Mouse (Mus musculus) heart, embryonic 16.5 days (tissue): ENCODE measurements around the gene Myo18b. TPM values are rescaled to one million over a fixed set of nuclear protein-coding genes. Genes with fewer than 3 reads are reported as not detected.

Experiments
- ATAC-seq: fragments of 200-750 bp; cut with Nextera tagmentation; replicated peaks from 2 replicates; pipeline ENCODE4 v1.8.0; 2017; ENCODE audit warnings: moderate number of reproducible peaks; ENCODE audit not compliant: insufficient read depth, low FRiP score; ENCODE audit errors: extremely low read depth
- H3K27ac ChIP-seq: fragments of 300-500 bp; sonication (generic); 2 replicates; pipeline ENCODE4 v1.5.1; 2014; ENCODE audit warnings: mild to moderate bottlenecking, low read length, control low read depth, moderate library complexity
- H3K27me3 ChIP-seq: fragments of 300-500 bp; sonication (generic); 2 replicates; pipeline ENCODE4 v1.6.1; 2014; ENCODE audit warnings: low read length, mixed read lengths; ENCODE audit not compliant: control insufficient read depth, insufficient read depth
- H3K36me3 ChIP-seq: fragments of 300-500 bp; sonication (generic); 2 replicates; pipeline ENCODE4 v1.6.1; 2014; ENCODE audit not compliant: control insufficient read depth, insufficient read depth
- H3K4me1 ChIP-seq: fragments of 300-500 bp; sonication (generic); 2 replicates; pipeline ENCODE4 v1.6.1; 2014; ENCODE audit warnings: low read length, mixed read lengths; ENCODE audit not compliant: control insufficient read depth, insufficient read depth
- H3K4me2 ChIP-seq: fragments of 300-500 bp; sonication (generic); 2 replicates; pipeline ENCODE4 v1.6.1; 2014; ENCODE audit warnings: low read depth, mild to moderate bottlenecking, control low read depth, low read length
- H3K4me3 ChIP-seq: fragments of 300-500 bp; sonication (generic); 2 replicates; pipeline ENCODE4 v1.5.1; 2014; ENCODE audit warnings: mild to moderate bottlenecking, control low read depth, low read length
- H3K9ac ChIP-seq: fragments of 300-500 bp; sonication (generic); 2 replicates; pipeline ENCODE4 v1.6.1; 2014; ENCODE audit warnings: low read length, control low read depth
- H3K9me3 ChIP-seq: fragments of 300-500 bp; sonication (generic); replicated peaks from 2 replicates; pipeline ENCODE4 v1.6.1; 2016; ENCODE audit warnings: low read length; ENCODE audit not compliant: control insufficient read depth
- WGBS: fragments of 180-500 bp; shearing (Covaris S2); extraction: QIAGEN DNeasy Blood & Tissue Kit; methylation state at CpG from one replicate; pipeline ENCODE4 v1.1.7; 2014; 5-methylcytosine and 5-hydroxymethylcytosine counted together
- polyA plus RNA-seq: library from polyadenylated mRNA; unstranded; fragments of >200 nt; fragmentation: Nextera tagmentation; extraction: Ambion mirVana; gene quantifications from 2 replicates; pipeline ENCODE4 v1.2.1, GENCODE M21; 2015

Gene Myo18b
- polyA plus RNA-seq, 1 experiment from 2014 or later = 24.9 TPM

DNA sequence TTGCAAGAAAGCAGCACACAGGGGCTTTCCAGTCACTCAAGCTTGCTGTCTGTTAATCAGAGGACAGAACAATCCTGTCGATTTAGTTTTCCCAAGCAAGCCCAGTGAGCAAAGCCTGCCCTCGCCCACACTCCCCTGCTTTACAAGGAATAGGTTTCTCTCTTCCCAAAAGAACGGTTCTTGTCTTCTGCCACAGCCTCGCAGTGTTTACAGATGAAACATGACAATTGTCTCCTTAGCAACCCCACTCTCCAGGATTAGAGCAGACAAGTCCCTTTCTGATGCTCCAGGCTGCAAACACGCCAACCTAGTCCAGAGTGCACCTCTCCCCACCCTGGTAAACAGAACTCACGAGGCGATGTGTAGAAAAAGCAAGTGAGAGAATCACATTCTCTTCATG, 230.5 kb downstream of the Myo18b start:
- Histone ChIP-seq H3K27ac (no peak overlapping the region), H3K27me3 (peaks cover 20% of the 10 kb centered on the region), H3K4me3 (no peak overlapping the region), H3K4me1 (no peaks in the 10 kb centered on the region), H3K36me3 (no peaks in the 10 kb centered on the region), H3K9ac (no peak overlapping the region), H3K4me2 (no peak overlapping the region), H3K9me3 (no peaks in the 10 kb centered on the region)
- no peak for ATAC-seq
- WGBS = 55% methylated on average over 7 of the region's 7 CpGs

DNA sequence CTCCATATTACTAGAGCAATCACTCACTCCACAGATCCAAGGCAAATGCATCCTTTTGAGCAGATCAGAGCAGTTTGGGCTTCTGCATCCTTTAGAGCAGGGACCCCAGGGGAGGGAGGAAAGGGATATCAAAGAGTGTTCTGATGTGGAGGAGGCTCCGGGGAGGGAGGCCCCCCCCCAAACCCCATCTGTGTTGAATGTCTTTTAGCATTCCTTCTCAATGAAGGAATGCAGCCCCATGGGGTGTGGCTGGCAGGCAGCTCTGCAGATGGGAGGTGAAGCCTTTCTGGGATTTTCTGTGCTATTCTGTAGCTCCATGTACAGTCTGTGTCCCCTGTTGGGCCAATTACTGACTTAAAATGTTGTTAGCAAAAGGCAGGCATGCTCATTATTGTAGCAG, 232.5 kb downstream of the Myo18b start:
- 4% methylated on average over 1 of the region's 1 CpGs for WGBS
- Histone ChIP-seq H3K4me3 (no peak overlapping the region), H3K27me3 (peaks cover 27% of the 10 kb centered on the region), H3K27ac (no peak overlapping the region), H3K9me3 (no peaks in the 10 kb centered on the region), H3K9ac (no peak overlapping the region), H3K4me1 (no peaks in the 10 kb centered on the region), H3K36me3 (no peaks in the 10 kb centered on the region), H3K4me2 (no peak overlapping the region)
- ATAC-seq = no peak

DNA sequence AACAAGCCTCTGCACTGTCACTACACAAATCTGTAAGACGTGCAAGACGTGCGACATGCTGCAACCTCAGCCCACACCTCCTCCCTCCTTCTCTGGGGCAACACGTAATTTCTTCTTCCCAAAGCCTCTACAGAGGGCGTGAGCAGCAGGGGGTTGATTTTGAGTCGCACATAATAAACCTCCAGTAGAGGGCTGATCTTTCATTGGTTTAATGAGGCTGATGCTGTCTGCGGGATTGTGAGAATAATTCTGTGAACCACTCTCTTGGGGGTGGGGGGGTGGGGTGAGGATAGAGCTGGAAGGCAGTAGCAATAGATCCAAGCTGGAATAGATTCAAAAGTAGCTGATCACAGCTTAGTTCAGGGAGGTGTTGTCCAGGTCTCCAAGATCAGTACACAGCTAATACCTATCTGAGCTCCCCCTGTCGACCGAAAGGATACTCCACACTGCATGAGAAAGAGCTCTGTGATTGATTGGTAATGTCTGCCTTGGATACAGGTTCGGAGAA, 235.2 kb downstream of the Myo18b start:
- Histone ChIP-seq H3K9me3 (no peaks in the 10 kb centered on the region), H3K4me3 (no peak overlapping the region), H3K36me3 (no peaks in the 10 kb centered on the region), H3K27ac (no peak overlapping the region), H3K4me1 (no peaks in the 10 kb centered on the region), H3K4me2 (no peak overlapping the region), H3K9ac (no peak overlapping the region), H3K27me3 (peaks cover 34% of the 10 kb centered on the region)
- ATAC-seq = no peak
- WGBS = 33% methylated on average over 10 of the region's 10 CpGs

DNA sequence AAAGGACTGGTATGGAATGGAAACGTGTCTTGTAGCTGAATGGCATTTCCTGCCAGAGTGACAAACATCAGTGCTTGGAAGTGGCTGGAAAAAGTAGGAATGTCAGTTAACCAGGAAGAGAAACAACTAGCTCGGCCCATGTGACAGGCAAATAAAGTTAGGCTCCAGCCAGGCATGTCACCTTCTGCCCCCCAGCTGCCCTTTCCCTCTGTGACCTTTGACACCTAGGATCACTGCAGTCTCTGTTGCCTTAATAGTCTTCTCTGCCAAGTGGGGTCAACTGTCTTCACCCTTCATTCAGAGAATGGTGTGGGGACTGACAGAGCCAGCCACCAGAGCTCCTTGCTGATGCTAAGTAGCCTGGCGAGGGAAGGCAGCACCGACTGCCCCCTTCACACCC, 236.9 kb downstream of the Myo18b start:
- Histone ChIP-seq H3K4me3 (no peak overlapping the region), H3K4me2 (no peak overlapping the region), H3K4me1 (no peaks in the 10 kb centered on the region), H3K36me3 (no peaks in the 10 kb centered on the region), H3K9me3 (no peaks in the 10 kb centered on the region), H3K27me3 (peaks cover 51% of the 10 kb centered on the region), H3K27ac (no peak overlapping the region), H3K9ac (no peak overlapping the region)
- 39% methylated on average over 4 of the region's 4 CpGs for WGBS
- no peak for ATAC-seq

DNA sequence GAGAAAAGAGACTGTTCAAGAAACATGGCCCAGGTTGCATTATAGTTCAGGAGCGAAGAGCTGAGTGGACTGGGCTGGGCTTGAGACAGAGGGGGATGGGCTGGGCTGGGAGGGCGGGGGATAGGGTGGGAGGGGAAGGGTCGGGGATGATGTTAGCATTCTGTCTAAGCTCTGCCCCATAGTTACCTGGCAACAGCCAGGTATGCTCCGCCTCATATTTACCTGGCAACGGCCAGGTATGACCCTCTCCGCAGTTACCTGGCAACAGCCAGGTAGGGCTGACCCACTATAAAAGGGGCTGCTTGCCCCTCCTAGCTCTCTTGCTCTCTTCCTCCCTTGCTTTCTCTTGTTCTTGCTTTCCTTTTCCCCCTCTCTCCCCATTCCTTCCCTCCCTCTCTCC, 239.4 kb downstream of the Myo18b start:
- no peaks in the 10 kb centered on the region for H3K9me3 ChIP-seq
- no peaks in the 10 kb centered on the region for H3K36me3 ChIP-seq
- 5% methylated on average over 6 of the region's 6 CpGs for WGBS
- H3K4me1 ChIP-seq = no peaks in the 10 kb centered on the region
- no peak overlapping the region for H3K9ac ChIP-seq
- H3K27me3 ChIP-seq = peaks cover 65% of the 10 kb centered on the region
- ATAC-seq = no peak
- H3K4me2 ChIP-seq = no peak overlapping the region
- H3K27ac ChIP-seq = no peak overlapping the region
- no peak overlapping the region for H3K4me3 ChIP-seq

DNA sequence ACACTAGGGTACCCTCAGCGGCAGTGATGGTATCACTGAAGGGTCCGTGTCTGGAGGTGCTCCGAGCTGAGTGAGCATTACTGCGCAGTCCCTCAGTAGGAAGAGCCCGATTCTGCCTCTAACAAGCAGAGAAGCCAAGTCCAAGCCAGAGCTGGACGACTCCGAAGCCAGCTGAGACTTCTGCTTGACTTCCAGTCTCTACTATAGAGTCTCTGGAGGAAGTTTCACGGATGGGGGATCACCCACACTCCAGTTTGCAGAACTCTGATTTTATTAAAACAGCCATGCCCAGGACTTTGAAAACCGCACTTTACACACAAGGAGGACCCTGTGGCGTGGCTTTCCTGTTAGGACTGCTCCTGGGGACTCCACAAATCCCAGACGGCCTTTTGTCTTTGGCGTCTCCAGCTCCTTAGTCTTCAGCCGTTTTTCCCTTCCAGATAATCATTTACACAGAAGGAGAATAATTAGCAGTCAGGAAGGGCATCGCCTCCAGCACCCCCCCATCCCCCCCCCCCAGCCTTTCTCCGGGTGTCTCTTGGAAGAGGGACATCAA, 240.1 kb downstream of the Myo18b start:
- H3K4me2 ChIP-seq = no peak overlapping the region
- ATAC-seq = no peak
- H3K4me1 ChIP-seq = no peaks in the 10 kb centered on the region
- peaks cover 66% of the 10 kb centered on the region for H3K27me3 ChIP-seq
- no peak overlapping the region for H3K27ac ChIP-seq
- no peak overlapping the region for H3K4me3 ChIP-seq
- H3K36me3 ChIP-seq = no peaks in the 10 kb centered on the region
- H3K9ac ChIP-seq = no peak overlapping the region
- 3% methylated on average over 15 of the region's 15 CpGs for WGBS
- H3K9me3 ChIP-seq = no peaks in the 10 kb centered on the region

DNA sequence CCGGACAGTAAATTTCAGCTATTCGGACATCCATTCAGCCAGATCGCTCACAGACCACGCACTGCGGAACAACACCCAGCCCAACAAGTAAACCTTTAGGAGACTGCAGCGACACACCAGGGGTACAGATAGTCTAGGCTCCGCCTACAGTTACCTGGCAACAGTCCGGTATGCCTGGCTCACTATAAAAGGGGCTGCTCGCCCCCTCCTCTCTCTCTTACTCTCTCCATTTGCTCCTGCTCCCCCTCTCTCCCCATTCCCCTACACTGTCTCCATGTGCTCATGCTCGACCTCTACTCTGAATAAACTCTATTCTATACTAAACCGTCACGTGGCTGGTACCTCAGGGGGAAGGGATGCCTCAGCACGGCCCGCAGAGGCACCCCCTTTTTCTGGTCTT, 240.6 kb downstream of the Myo18b start:
- Histone ChIP-seq H3K9me3 (no peaks in the 10 kb centered on the region), H3K4me2 (no peak overlapping the region), H3K9ac (no peak overlapping the region), H3K36me3 (no peaks in the 10 kb centered on the region), H3K4me3 (no peak overlapping the region), H3K27ac (no peak overlapping the region), H3K4me1 (no peaks in the 10 kb centered on the region), H3K27me3 (peaks cover 66% of the 10 kb centered on the region)
- 4% methylated on average over 14 of the region's 14 CpGs for WGBS
- ATAC-seq = no peak

DNA sequence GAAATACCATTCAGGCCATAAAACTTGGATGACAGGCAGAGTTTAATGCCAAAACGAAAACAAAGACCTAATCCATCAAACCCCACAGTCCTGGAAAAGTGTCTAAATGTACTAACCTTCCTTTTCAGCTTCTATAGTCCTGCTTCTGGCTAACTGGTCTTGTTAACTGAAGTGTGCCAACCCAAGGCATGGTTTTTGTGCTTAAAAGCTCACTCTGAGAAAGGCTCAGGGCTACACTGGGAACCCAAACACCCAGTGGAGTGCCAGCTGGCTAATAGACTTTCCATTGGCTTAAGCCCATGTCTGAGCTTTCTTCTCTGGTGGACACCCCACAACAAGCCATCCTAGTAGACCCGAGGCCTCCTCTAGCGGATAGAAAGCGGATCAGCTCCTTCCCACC, 244.1 kb downstream of the Myo18b start:
- Histone ChIP-seq H3K27me3 (peaks cover 53% of the 10 kb centered on the region), H3K9ac (no peak overlapping the region), H3K4me1 (no peaks in the 10 kb centered on the region), H3K4me3 (no peak overlapping the region), H3K4me2 (no peak overlapping the region), H3K27ac (no peak overlapping the region), H3K36me3 (no peaks in the 10 kb centered on the region), H3K9me3 (no peaks in the 10 kb centered on the region)
- WGBS = 71% methylated on average over 4 of the region's 4 CpGs
- no peak for ATAC-seq

DNA sequence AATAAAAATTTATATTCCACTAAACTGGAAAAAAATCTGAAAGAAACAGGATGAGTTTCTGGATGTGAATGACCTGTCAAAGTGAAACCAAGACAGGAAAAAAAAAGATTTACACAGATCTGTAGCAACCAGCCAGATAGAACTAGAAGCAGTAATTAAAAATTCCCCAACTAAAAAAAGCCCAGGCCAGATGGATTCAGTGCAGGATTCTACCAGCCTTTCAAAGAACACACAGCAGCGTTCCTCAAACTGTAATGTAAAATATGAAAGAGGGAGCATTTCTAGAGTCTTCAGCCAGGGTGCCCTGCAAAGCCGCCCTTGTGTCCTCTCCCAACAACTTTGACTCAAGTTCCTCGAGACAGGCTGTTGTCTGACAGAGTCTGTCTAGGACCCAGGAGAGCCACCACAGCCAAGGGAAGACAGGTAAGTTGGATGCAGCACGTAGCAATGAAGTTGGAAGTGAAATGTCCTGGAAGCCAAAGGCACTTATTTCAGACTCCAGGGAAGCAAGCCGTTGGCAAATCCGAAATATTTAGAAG, 246.9 kb downstream of the Myo18b start:
- H3K9ac ChIP-seq = no peak overlapping the region
- no peaks in the 10 kb centered on the region for H3K4me1 ChIP-seq
- H3K27me3 ChIP-seq = peaks cover 28% of the 10 kb centered on the region
- no peaks in the 10 kb centered on the region for H3K36me3 ChIP-seq
- no peak for ATAC-seq
- 69% methylated on average over 6 of the region's 6 CpGs for WGBS
- H3K9me3 ChIP-seq = no peaks in the 10 kb centered on the region
- H3K27ac ChIP-seq = no peak overlapping the region
- H3K4me2 ChIP-seq = no peak overlapping the region
- H3K4me3 ChIP-seq = no peak overlapping the region
